Mouse (Mus musculus): ENCODE measurements around the gene Ncoa5. TPM values are rescaled to one million over a fixed set of nuclear protein-coding genes. Genes with fewer than 3 reads are reported as not detected.

The Ncoa5 gene
- polyA plus RNA-seq, 1 experiment from 2014 or later: 99.3 TPM

- H3K4me1 ChIP-seq (replicated peaks): peaks cover 23% of the 10 kb centered on the region
- H3K4me3 ChIP-seq: no peak overlapping the region
- no peak for ATAC-seq (ENCODE audit: low FRiP score, low read depth)
- 27% methylated on average over 13 of the region's 13 CpGs for WGBS
- no peak overlapping the region for H3K9ac ChIP-seq
- no peaks in the 10 kb centered on the region for H3K9me3 ChIP-seq
- no peak overlapping the region for H3K27ac ChIP-seq (replicated peaks)
- no peaks in the 10 kb centered on the region for H3K36me3 ChIP-seq
- no peak overlapping the region for H3K4me2 ChIP-seq
- H3K27me3 ChIP-seq: peaks cover 68% of the 10 kb centered on the region
Measured at GRCm38 (mm10) chr2:164950501-164950900, 84.2 kb downstream of the Ncoa5 start.

Other genes starting within 250 kb of the Ncoa5 start
- 39.6 and 44.8 TPM in 2 replicates for gene Snx21, start 249.0 kb downstream of the Ncoa5 start, polyA plus RNA-seq (2015; fragmentation: Nextera tagmentation; extraction: Ambion mirVana)
- gene Acot8, start 230.0 kb downstream of the Ncoa5 start, polyA plus RNA-seq (2015; fragmentation: Nextera tagmentation; extraction: Ambion mirVana): 21.4 and 21.5 TPM in 2 replicates
- 16.8 TPM in 2 replicates for gene Zswim3, start 229.8 kb downstream of the Ncoa5 start, polyA plus RNA-seq (2015; fragmentation: Nextera tagmentation; extraction: Ambion mirVana)
- gene Zswim1, start 212.2 kb downstream of the Ncoa5 start, polyA plus RNA-seq (2015; fragmentation: Nextera tagmentation; extraction: Ambion mirVana): 24.9 and 29.2 TPM in 2 replicates
- 0.34 TPM in 1 of 2 replicates, not detected in the other for gene Spata25, start 206.3 kb downstream of the Ncoa5 start, polyA plus RNA-seq (2015; fragmentation: Nextera tagmentation; extraction: Ambion mirVana)
- 97.0 and 105 TPM in 2 replicates for gene Ctsa, start 202.0 kb downstream of the Ncoa5 start, polyA plus RNA-seq (2015; fragmentation: Nextera tagmentation; extraction: Ambion mirVana)
- gene Neurl2, start 201.4 kb downstream of the Ncoa5 start, polyA plus RNA-seq (2015; fragmentation: Nextera tagmentation; extraction: Ambion mirVana): 6.3 and 7.9 TPM in 2 replicates
- 123 and 129 TPM in 2 replicates for gene Pltp, start 177.2 kb downstream of the Ncoa5 start, polyA plus RNA-seq (2015; fragmentation: Nextera tagmentation; extraction: Ambion mirVana)
- gene Pcif1, start 155.6 kb downstream of the Ncoa5 start, polyA plus RNA-seq (2015; fragmentation: Nextera tagmentation; extraction: Ambion mirVana): 78.5 and 81.7 TPM in 2 replicates
- gene Zfp335, start 123.1 kb downstream of the Ncoa5 start, polyA plus RNA-seq (2015; fragmentation: Nextera tagmentation; extraction: Ambion mirVana): 13.7 and 18.3 TPM in 2 replicates
- gene Mmp9, start 94.1 kb downstream of the Ncoa5 start, polyA plus RNA-seq (2015; fragmentation: Nextera tagmentation; extraction: Ambion mirVana): 27.0 and 37.2 TPM in 2 replicates
- gene Slc12a5, start 74.1 kb downstream of the Ncoa5 start, polyA plus RNA-seq (2015; fragmentation: Nextera tagmentation; extraction: Ambion mirVana): 55.2 and 60.5 TPM in 2 replicates
- gene Cd40, start 20.8 kb upstream of the Ncoa5 start, polyA plus RNA-seq (2015; fragmentation: Nextera tagmentation; extraction: Ambion mirVana): 5.6 and 6.9 TPM in 2 replicates
- gene 1700025C18Rik, start 55.9 kb upstream of the Ncoa5 start, polyA plus RNA-seq (2015; fragmentation: Nextera tagmentation; extraction: Ambion mirVana): not detected in 2 replicates
- 16.4 and 16.6 TPM in 2 replicates for gene Cdh22, start 200.0 kb upstream of the Ncoa5 start, polyA plus RNA-seq (2015; fragmentation: Nextera tagmentation; extraction: Ambion mirVana)